Mouse (Mus musculus): ENCODE results near the gene Eef2. TPM values are rescaled to one million over a fixed set of nuclear protein-coding genes. Genes with fewer than 3 reads are reported as not detected.
A peak's percentile ranks its signal among the peaks of the same experiment; 100 is the strongest.

Eef2 gene
- polyA plus RNA-seq (2017; shearing (Covaris generic)) = 1,000 to 10,000 TPM in 1 of 3 experiments, 100 to 1,000 TPM in 2; 925 to 1,158 (median 972) TPM

DNA sequence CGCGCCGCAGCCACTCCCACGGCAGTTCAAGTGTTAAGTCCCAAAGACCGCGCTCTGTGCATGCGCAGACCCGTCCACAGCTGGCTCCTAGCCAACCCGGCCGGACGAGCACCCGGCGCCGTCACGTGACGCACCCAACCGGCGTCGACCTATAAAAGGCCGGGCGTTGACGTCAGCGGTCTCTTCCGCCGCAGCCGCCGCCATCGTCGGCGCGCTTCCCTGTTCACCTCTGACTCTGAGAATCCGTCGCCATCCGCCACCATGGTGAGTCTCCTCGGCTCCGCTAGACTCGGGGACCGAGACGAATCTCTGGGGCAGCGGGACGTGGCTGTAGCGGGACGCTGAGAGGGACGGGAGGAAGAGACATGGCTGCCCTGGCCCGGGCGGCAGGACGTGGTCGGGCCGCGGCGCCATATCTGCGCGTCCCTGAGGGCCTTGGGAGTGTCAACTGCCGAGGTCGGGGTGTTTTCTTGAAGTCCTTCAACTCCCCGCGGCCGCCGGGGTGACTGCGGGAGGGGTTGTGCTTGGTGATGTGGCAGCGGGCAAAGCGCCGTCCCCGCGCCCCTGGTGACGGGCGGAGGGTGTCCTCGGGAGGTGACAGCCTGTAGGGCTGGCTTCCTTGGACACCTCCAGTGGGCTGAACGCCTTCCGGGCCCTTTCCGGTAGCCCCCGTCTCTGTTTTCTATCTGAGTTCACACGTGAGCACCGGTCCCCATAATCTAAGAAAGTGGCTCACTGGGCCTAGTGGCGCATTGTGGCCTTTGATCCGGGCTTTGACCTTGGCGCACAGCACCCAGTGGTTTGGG, at the start of gene Eef2:
Gene Eef2 (plus strand): TSS at position 166 of the 806 bp plus-strand sequence.
- peak; percentile 68 for ATAC-seq

- ATAC-seq = no peak
Measured at GRCm38 (mm10) chr10:81134181-81134587, 42.2 kb upstream of the Eef2 start.

DNA sequence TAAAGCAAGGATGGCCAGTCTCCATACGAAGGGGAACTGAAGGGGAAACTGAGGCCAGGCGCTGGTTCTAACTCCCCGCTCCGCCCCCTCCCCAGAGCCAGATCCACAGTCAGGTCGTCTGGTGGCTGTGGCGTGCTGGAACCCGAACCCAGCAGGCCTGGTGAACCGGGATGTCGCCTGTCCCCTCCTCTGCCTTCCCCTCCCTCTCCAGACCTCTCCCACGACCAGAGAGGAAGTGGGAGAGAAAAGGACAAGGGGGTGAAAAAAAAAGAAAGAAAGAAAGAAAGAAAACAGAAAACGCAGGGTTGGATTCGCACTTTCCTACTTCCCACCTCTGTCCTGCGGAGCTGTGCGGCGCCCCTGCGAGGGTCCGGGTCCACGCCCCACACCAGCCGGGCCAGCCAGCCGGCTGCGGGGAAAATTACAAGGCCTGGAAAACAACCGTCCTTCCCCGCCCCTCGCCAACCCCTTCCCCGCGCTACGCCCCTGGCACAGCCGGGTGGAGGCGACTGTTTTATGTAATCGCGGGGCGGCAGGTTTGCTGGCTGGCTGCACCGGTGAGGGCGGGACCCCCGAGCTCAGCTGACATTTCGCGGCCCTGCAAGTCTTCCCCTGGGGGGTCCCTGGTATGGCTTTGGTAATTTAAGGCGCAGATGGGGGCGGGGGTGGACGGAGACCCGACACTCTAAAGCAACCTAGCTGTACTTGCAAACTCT, 41.3 kb upstream of the Eef2 start, which contains the start of gene Zbtb7a:
Gene Zbtb7a (plus strand): TSS at position 255 of the 716 bp plus-strand sequence.
- ATAC-seq = no peak

- no peak for ATAC-seq
Measured at GRCm38 (mm10) chr10:81135831-81136705, 40.4 kb upstream of the Eef2 start.

DNA sequence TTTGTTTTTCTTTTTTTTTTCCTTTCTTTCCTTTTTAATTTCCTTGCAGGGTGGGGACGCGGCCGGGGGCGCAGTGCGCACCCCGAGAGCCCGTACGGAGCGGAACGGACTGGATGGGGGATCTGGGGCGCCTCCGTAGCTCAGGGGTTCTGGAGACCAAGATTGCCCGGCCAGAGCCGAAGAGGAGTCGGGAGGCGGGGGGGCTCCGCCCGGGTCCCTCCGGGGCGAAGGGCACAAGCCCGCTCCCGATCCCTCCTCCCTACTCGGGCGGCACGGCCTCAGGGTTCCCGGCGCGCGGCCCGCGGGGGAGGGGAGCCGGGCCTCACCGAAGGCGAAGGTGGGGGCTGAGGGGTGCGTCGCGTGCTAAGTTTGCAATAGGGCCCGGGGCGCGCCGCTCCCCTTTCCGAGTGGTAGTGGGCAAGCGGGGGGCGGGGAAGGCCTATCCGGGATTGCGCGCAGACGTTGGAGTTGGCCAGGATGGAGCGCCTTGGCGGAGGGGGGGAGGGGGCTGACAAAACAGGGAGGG, 39.7 kb upstream of the Eef2 start:
- no peak for ATAC-seq

DNA sequence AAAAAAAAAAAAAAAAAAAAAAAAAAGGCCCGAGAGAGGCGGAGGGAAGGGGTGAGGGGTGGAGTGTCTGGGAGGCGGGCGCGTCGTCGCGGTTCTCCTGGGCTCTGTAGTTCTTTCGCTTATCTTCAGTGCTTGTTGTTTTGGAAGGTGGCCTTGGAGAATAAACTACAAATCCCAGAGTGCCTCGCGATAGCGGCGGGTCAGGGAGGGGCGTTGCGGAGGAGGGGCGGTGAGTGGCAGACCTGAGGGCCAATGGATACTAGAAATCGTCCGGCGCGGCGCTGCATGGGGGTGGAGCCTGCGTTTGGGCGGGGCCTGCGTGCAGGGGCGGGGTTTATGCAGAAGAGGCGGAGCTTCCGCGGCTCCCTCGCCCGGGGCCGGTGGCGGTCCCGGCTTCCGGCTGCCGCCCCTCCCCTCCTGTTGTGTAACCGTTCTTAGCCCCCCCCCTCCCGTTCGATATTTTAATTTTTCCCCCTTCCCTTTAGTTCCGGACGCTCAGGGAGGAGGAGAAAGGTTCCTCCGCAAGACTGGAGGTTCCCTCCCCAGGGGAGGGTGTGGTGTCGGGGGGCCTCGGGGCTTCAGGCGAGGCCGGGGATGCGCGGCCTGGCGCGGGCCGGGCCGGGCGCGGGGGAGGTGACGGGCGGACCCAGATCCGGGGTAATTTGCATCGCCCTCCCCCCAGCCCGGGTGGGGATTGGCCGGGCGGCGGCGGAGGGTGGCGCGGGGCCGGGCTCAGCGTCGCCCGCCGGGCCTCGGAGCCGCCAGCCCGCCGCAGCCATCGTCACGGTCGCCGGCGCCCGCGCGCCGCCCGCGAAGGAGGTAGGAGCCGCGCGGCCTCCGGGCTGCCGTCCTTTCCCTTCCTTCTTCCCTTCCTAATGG, 38.9 kb upstream of the Eef2 start:
- ATAC-seq = peak; percentile 87

GRCm38 (mm10) chr10:81138131-81138782, 38.2 kb upstream of the Eef2 start:
- peak; percentile 12 for ATAC-seq

- no peak for ATAC-seq
Measured at GRCm38 (mm10) chr10:81138821-81139528, 37.5 kb upstream of the Eef2 start.

- no peak for ATAC-seq
Measured at GRCm38 (mm10) chr10:81139529-81139846, 36.9 kb upstream of the Eef2 start.

GRCm38 (mm10) chr10:81140005-81140404, 36.4 kb upstream of the Eef2 start:
- no peak for ATAC-seq

DNA sequence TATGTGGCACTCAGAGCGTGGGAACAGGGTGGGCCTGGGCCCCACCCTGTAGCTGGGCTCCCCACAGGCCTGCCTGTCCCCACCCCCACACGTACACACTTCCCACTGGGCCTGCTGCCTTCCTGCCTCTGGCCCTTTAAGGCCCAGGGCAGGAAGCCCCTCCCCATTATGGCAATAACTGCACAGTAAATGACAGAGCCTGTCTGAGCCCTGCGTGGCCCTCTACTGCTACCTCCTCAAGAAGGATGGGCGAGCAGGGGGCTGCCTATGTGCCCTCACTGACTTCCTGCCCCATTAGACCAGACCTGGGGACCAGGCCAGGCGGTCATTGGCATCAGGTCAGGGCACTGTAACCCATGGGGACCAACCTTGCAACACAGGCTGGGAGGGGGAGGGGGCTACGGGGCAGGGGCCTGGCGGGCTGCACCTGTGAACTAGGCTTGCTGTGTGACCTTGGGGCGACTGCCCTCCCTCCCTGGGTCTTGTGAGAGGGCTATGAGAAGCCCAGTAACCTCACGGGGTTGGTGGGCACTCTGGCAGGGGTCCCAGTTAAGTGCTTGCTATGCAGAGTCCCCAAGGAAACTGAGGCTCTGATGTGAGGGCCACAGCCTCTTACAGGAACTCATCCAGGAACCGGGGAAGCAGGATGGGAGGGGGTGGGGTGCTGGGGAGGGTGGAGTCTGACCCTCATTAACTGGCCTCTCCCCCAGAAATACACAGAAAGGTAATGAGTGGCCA, 35.5 kb upstream of the Eef2 start:
- ATAC-seq = no peak

DNA sequence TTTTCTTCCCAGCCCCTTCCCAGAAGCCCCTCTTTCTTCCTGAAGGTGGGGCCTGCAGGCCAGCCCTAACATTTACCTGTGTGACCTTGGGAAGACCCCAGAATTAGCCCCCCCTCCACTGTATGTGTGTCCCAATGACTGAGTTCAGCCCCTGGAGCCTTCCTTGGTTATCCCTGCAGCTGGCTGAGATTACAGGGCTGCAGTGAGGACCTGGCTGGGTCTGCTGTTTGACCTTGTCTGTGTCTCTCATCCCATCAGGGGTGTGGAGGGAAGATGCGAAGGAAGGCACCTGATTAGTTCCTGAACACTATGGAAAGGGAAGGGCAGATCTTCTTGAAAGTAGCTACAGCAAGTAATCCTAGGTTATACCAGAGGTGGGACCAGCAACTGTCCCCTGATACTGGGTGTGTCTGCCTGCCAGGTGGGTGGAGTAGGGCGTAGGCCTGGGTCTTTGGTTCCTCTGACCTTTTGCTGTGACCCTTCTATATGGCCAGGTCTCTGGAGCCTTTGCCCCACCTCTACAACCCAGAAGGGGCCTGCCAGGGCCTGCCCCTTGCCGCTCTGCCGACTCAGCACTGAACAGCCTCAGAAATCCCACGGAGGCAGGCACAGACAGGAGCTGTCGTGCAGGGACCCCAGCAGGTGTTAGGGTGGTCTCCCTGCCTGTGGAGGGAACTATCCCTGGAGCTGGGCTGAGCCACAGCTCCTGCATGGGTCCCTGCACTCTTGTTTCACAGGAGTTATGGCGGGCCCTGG, 34.8 kb upstream of the Eef2 start:
- ATAC-seq = no peak

DNA sequence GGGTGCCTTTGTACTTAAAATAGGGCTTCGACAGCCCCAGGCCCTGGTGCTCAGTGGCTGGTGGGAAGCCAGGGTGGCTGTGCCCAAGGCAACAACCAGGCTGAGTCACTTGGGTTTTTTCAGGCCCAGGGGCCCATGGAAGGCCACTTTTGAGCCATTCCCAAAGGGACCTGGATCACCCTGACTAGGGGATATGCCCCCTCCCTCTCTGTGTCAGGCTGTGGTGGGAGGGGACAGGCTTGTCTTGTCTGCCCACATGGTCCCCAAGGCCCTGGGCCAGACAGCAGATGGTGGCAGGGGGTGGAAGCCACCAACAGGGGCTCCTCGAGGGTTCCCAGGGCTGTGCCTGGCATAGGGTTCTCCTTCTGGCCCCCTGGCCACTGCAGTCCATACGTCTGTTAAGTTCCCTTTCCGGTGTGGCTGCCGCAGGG, 33.9 kb upstream of the Eef2 start:
- ATAC-seq = no peak

DNA sequence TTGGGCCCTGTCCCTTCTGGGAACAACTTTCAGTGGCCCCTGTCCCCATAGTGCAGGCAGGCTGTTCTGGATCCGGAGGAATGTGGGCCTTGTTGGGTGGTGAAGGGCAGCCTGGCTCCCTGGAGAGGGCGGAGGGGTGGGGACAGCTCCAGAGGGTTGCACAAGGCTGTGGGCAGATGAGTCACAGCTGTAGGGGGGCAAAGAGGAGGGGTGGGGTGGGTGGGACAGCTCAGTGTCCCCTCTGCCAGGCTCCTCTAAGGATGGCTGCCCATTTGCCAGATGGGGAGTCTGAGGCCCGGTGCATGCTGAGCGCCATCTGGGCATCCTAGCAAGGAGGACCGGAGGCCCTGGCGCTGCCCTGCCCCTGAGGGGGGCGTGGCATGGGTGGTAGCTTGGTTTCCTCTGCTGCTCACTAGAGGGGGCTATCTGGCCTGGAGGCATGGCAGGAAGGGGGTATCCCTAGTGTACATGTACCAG, 33.2 kb upstream of the Eef2 start:
- ATAC-seq = no peak

DNA sequence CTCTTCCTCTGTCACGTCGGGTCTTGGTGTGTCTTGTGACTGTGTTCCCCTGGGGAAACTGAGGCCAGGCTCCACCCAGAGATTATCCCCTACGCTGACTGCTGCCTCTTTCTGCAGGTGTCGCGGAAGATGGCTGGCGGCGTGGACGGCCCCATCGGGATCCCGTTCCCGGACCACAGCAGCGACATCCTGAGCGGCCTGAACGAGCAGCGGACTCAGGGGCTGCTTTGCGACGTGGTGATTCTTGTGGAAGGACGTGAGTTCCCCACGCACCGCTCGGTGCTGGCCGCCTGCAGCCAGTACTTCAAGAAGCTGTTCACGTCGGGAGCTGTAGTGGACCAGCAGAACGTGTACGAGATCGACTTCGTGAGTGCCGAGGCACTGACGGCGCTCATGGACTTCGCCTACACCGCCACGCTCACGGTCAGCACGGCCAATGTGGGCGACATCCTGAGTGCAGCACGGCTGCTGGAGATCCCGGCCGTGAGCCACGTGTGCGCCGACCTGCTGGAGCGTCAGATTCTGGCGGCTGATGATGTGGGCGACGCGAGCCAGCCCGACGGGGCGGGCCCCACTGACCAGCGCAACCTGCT, 32.5 kb upstream of the Eef2 start:
- ATAC-seq = no peak

DNA sequence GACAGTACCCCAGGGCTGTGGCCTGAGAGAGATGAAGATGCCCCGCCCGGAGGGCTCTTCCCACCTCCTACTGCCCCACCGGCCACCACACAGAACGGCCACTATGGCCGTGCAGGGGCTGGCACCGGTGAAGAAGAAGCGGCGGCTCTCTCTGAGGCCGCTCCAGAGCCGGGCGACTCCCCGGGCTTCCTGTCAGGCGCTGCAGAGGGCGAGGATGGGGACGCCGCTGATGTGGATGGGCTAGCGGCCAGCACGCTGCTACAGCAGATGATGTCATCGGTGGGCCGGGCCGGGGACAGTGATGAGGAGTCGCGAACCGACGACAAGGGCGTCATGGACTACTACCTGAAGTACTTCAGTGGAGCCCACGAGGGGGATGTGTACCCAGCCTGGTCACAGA, 31.8 kb upstream of the Eef2 start:
- ATAC-seq = no peak

GRCm38 (mm10) chr10:81145307-81145706, 31.1 kb upstream of the Eef2 start:
- no peak for ATAC-seq

DNA sequence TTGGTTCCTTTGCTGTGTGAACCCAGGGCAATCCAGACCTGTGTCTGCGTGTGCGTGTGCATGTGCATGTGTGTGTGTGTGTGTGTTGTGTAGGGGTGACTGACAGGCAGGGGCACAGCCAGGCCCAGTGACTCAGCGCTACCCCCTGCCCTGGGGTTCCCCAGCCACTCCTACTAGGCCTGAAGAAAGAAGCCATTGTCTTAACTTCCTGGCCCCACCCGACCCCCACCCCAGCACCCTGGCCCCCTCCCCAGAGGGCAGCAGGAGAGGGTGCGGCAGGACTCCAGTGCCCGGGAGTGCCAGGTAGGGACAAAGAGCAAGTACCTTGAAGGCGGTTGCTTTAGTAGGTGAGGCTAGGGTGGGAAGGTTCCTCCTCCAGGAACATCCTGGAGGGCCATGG, 30.7 kb upstream of the Eef2 start:
- no peak for ATAC-seq

Measured in inflammation-experienced regulatory T-cells, adult 6 months (primary cell).